Mouse (Mus musculus) frontal cortex, postnatal 36 days (tissue): ENCODE measurements around the gene Golph3.

Experiments used
- DNase-seq, 2 experiments: peaks; one replicate each; pipeline ENCODE4 v3.0.0; 2022; ENCODE audit warnings: low spot score in 2 of 2

Golph3 gene

GRCm38 (mm10) chr15:12380548-12380947 lies 59.3 kb downstream of the Golph3 start:
- no peak for DNase-seq

- DNase-seq: no peak
Measured at GRCm38 (mm10) chr15:12384679-12385078, 63.4 kb downstream of the Golph3 start.

GRCm38 (mm10) chr15:12388726-12389489 lies 67.7 kb downstream of the Golph3 start:
- no peak for DNase-seq

- DNase-seq: no peak
Measured at GRCm38 (mm10) chr15:12394758-12395157, 73.5 kb downstream of the Golph3 start.

- DNase-seq: no peak
Measured at GRCm38 (mm10) chr15:12397032-12397431, 75.8 kb downstream of the Golph3 start.
